Mouse (Mus musculus) layer of hippocampus, adult 18-20 months (tissue): ENCODE data around the gene Tst. TPM values are rescaled to one million over a fixed set of nuclear protein-coding genes. Genes with fewer than 3 reads are reported as not detected.
A peak's percentile ranks its signal among the peaks of the same experiment; 100 is the strongest.

ENCODE experiments used
- DNase-seq, 2 experiments: peaks; one replicate each; pipeline ENCODE4 v3.0.0; 2022; ENCODE audit warnings: low spot score in 2 of 2
- total RNA-seq, 2 experiments: library from RNA; stranded (reverse); gene quantifications; 2 replicates each; pipeline ENCODE4 v1.2.3; 2021

The Tst gene
- total RNA-seq, 2 experiments from 2014 or later: 33.3 to 37.1 TPM

GRCm38 (mm10) chr15:78430874-78431273, 25.2 kb upstream of the Tst start:
- no peak for DNase-seq

GRCm38 (mm10) chr15:78429871-78430622, 24.3 kb upstream of the Tst start:
- DNase-seq: no peak

GRCm38 (mm10) chr15:78429139-78429459, 23.4 kb upstream of the Tst start:
- DNase-seq: no peak

- peak; percentile 81 to 85 for DNase-seq
Measured at GRCm38 (mm10) chr15:78428391-78429138, 22.9 kb upstream of the Tst start, which contains the start of gene Kctd17. Gene Kctd17, plus strand, starts transcription at chr15:78428564.

- DNase-seq: no peak
Measured at GRCm38 (mm10) chr15:78425230-78425629, 19.5 kb upstream of the Tst start.

GRCm38 (mm10) chr15:78424507-78424906, 18.8 kb upstream of the Tst start:
- DNase-seq: no peak

- peak; percentile 82 to 90 for DNase-seq
Measured at GRCm38 (mm10) chr15:78422046-78422956, 16.6 kb upstream of the Tst start.

- DNase-seq: no peak
Measured at GRCm38 (mm10) chr15:78420395-78420794, 14.7 kb upstream of the Tst start.

- DNase-seq: no peak
Measured at GRCm38 (mm10) chr15:78416937-78417336, 11.2 kb upstream of the Tst start.

GRCm38 (mm10) chr15:78414157-78414556, 8.4 kb upstream of the Tst start:
- DNase-seq: no peak

GRCm38 (mm10) chr15:78413719-78414117, 8.0 kb upstream of the Tst start:
- no peak for DNase-seq

GRCm38 (mm10) chr15:78413083-78413718, 7.5 kb upstream of the Tst start:
- no peak for DNase-seq

- no peak for DNase-seq
Measured at GRCm38 (mm10) chr15:78409570-78410052, 3.9 kb upstream of the Tst start.

GRCm38 (mm10) chr15:78406293-78406934, 707 bp upstream of the Tst start, which contains the start of gene Mpst:
Gene Mpst, plus strand, starts transcription at chr15:78406416.
- DNase-seq: peak; percentile 85 to 93

GRCm38 (mm10) chr15:78405098-78405497, 609 bp downstream of the Tst start:
- DNase-seq: no peak

- no peak for DNase-seq
Measured at GRCm38 (mm10) chr15:78403896-78404295, 1.8 kb downstream of the Tst start.

GRCm38 (mm10) chr15:78403301-78403741, 2.4 kb downstream of the Tst start:
- no peak for DNase-seq

- no peak for DNase-seq
Measured at GRCm38 (mm10) chr15:78402423-78402822, 3.3 kb downstream of the Tst start.

GRCm38 (mm10) chr15:78401921-78402320, 3.8 kb downstream of the Tst start:
- peak in 1 of 2 experiments; percentile 70 for DNase-seq

GRCm38 (mm10) chr15:78401345-78401744, 4.4 kb downstream of the Tst start:
- DNase-seq: no peak
